ENCODE assay signal across 8 mouse cellular contexts in the genomic region with DNA sequence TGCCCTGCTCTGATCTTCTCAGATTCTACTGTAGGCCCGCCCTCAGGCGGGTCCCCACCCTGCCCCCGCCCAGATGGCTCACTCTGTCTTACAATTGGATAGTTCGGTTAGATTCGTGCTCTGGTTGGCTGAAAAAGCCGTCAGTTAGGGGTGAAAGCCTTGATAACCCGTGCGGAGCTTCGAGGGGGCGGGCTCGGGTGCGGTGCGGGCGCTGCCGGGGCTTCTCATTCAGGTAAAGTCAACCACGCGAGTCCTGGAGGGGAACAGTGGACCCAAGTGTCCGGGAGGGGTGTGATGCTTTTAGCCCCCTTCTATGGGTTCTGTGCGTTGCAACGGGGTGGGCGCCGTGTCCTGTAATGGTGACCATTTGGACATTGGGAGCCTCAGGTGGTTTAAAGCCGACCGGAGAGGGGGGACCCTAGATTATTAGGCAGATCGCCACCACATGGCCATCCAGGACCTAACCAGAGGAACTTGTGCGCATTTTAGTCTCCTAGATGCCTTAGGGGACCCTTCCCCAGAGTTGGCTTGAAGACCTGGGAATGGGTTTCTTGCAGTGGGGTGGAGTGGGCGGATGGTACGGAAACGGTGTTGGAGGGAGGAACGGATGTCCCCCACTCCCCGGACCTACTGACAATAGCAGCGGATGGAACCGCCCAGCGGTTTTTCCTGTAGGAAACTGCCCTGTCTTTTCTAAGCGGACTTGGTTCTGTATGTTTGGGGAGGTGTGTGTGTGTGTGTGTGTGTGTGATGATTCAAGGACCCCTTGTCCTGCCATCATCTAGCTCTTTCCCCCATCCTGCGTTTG. TPM values are rescaled to one million over a fixed set of nuclear protein-coding genes. Genes with fewer than 3 reads are reported as not detected.
A peak's percentile ranks its signal among the peaks of the same experiment; 100 is the strongest.
DNase-seq lines count a peak whose midpoint lies in the region; ATAC-seq lines count a peak whose summit lies in the region.

A gene (plus strand): TSS at position 186 of the 808 bp plus-strand sequence.

- no peaks in the 10 kb centered on the region for H3K36me3 ChIP-seq in forebrain, embryonic 14.5 days (ENCODE audit: control insufficient read depth, insufficient read depth, low read length)
- H3K36me3 ChIP-seq in neural tube, embryonic 15.5 days = no peaks in the 10 kb centered on the region

- peak; percentile 98 for DNase-seq in ES-CJ7 (ENCODE audit: low read depth, low spot score)
- DNase-seq in cerebellum, adult 11 months = peak; percentile 60
- peak; percentile 98 for DNase-seq in forebrain, embryonic 14.5 days (ENCODE audit: low spot score)
- DNase-seq in heart, postnatal 14 days = peak; percentile 94 to 97
- DNase-seq in layer of hippocampus, adult 11-12 months (ENCODE audit: low spot score) = peak; percentile 93
- peak; percentile 95 to 96 for DNase-seq in lung, adult 18-20 months
- peak; percentile 93 for DNase-seq in testis, postnatal 14 days (ENCODE audit: low spot score)

- H3K4me2 ChIP-seq in forebrain, embryonic 14.5 days (ENCODE audit: low read length) = peak within 1 kb of the TSS; percentile 68
- H3K4me2 ChIP-seq in neural tube, embryonic 15.5 days = peak within 1 kb of the TSS; percentile 88

- H3K4me1 ChIP-seq in forebrain, embryonic 14.5 days (ENCODE audit: control insufficient read depth, insufficient read depth, low read length) = peaks cover 4% of the 10 kb centered on the region; the same call in 1 of the 2 replicates
- peaks cover 9% of the 10 kb centered on the region for H3K4me1 ChIP-seq in neural tube, embryonic 15.5 days

- no peaks in the 10 kb centered on the region for H3K9me3 ChIP-seq in forebrain, embryonic 14.5 days (replicated peaks; ENCODE audit: control insufficient read depth, low read length)
- H3K9me3 ChIP-seq in neural tube, embryonic 15.5 days (replicated peaks) = no peaks in the 10 kb centered on the region

- peak within 1 kb of the TSS; percentile 34 for H3K4me3 ChIP-seq in forebrain, embryonic 14.5 days (ENCODE audit: low read depth, low read length)
- peak within 1 kb of the TSS; percentile 53 for H3K4me3 ChIP-seq in neural tube, embryonic 15.5 days (replicated peaks)

- ATAC-seq in forebrain, embryonic 14.5 days = peak; percentile 100
- ATAC-seq in neural tube, embryonic 15.5 days (ENCODE audit: low FRiP score) = peak; percentile 99

- H3K9ac ChIP-seq in forebrain, embryonic 14.5 days (ENCODE audit: low read length) = peak within 1 kb of the TSS; percentile 54
- peak within 1 kb of the TSS; percentile 56 for H3K9ac ChIP-seq in neural tube, embryonic 15.5 days (replicated peaks)

- H3K27ac ChIP-seq in forebrain, embryonic 14.5 days (ENCODE audit: low read depth, low read length) = no peak within 1 kb of the TSS
- 0 out of 2 replicates have a peak within 1 kb of the TSS, but pooled peaks have one; percentile 39 for H3K27ac ChIP-seq in neural tube, embryonic 15.5 days (replicated peaks)

- no peaks in the 10 kb centered on the region for H3K27me3 ChIP-seq in forebrain, embryonic 14.5 days (replicated peaks; ENCODE audit: control insufficient read depth, insufficient read depth, low read length)
- H3K27me3 ChIP-seq in neural tube, embryonic 15.5 days (replicated peaks) = peaks cover 13% of the 10 kb centered on the region

- intact Hi-C loops in heart, postnatal 14 days (cut with DNase I) = no loop called here

- WGBS in forebrain, embryonic 14.5 days = 1% methylated on average over 36 of the region's 36 CpGs
- WGBS in neural tube, embryonic 15.5 days = under 1% methylated on average over 36 of the region's 36 CpGs

RNA-seq across cellular contexts. Expression of the gene that starts here (rescaled TPM):
- 35.6 and 37.2 TPM in 2 replicates for polyA plus RNA-seq in forebrain, embryonic 14.5 days (2014; fragmentation: Nextera tagmentation; extraction: Ambion mirVana)
- total RNA-seq in heart, postnatal 14 days (2021) = 100 to 1,000 TPM in 1 of 2 experiments, 10 to 100 TPM in 1; 96.9 to 104 TPM
- polyA plus RNA-seq in neural tube, embryonic 15.5 days (2015; fragmentation: Nextera tagmentation; extraction: Ambion mirVana) = 46.7 and 48.5 TPM in 2 replicates
